Mouse (Mus musculus): ENCODE measurements at regions not wholly inside any gene's neighbourhood (a gene's known extent, or its start where the extent isn't known, plus 50 kb on each side); places are given as distances from the start of the nearest gene placed in this dataset.

DNA sequence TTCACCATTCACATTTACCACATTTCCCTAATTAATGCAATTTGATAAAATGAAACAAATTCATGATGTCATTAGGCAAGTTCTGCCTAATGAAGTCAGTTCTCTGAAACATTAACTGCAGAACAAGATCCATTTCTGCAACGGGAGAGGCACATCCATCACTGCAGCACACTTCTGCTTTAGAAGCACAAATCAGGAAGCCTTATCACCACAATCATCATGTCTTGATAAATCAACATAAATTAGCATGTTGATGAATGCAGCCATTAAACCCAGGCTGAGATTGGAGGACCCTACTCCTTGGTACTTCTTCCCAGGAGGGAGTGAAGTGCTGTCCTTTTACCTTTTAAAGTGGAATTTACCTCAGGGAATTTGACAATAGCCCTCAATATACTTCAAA lies 1195.4 kb downstream of the Defb40 start:
- TF ChIP-seq POLR2A (IDR thresholded peaks at IDR 0.05; ENCODE audit: low read depth, low read length), result no peak
- TF ChIP-seq CTCF (IDR thresholded peaks at IDR 0.05; ENCODE audit: borderline replicate concordance, insufficient read depth, low read length), result no peak
- Histone ChIP-seq H3K4me3 (ENCODE audit: insufficient read depth, low read length) (no peak overlapping the region), H3K27ac (ENCODE audit: insufficient read depth, low read length) (no peak overlapping the region), H3K4me1 (ENCODE audit: control insufficient read depth, insufficient read depth, low read length) (no peaks in the 10 kb centered on the region)

DNA sequence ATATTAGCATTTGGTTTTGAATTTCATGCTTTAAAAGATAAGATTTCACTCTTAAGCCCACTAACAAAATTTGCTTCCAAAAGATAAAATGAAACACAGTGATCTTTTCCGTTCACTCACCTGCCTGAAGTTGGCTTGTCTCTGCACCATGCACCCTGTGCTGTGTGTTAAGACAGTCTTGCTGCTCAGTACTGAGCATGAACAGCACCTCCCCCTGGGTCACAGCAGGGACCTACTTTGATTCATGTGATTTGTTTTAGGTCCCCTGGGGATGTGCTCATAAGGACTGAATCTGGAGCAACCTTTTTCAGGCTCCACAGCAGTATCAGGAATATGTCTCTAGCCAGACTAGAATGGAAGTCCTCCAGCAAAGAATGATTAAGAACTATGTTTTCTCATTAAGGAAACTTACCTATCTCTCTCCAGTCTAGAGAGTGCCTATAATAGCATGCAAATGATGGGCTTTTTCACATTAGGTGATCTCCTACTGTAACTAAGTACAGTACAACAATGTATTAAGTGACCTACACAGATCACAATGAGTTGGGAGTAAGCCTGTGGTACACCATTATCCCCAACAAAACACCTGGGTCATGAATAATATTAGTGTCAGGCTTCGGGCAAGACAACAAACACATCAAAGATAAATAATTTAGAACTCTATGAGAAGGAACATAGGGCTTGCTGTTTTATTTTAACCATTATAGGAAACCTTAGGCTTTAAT lies 1196.3 kb downstream of the Defb40 start:
- no peak overlapping the region for H3K27ac ChIP-seq (ENCODE audit: insufficient read depth, low read length)
- no peak overlapping the region for H3K4me3 ChIP-seq (ENCODE audit: insufficient read depth, low read length)
- TF ChIP-seq CTCF (IDR thresholded peaks at IDR 0.05; ENCODE audit: borderline replicate concordance, insufficient read depth, low read length), result no peak
- TF ChIP-seq POLR2A (IDR thresholded peaks at IDR 0.05; ENCODE audit: low read depth, low read length), result no peak
- no peaks in the 10 kb centered on the region for H3K4me1 ChIP-seq (ENCODE audit: control insufficient read depth, insufficient read depth, low read length)

DNA sequence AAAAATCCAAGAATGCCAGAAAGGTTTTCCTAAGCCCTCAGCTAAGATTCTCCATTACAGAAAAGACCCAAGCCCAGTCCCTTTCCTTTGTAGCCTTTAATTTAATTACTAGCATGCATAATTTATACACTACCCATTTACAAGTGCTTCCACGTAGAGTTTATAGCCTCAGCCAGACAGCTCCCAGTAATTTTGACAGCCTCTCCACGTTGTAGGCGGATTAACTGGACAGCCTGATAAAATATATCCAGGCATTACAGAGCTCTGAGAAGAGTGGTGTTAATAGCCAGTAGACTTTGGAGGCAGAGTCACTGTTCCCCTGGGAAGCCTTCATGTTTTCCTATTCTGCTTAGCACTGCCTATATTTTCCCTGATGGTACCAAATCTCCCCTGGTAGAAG lies 1202.6 kb downstream of the Defb40 start:
- no peak for TF ChIP-seq POLR2A (IDR thresholded peaks at IDR 0.05; ENCODE audit: low read depth, low read length)
- TF ChIP-seq CTCF (IDR thresholded peaks at IDR 0.05; ENCODE audit: borderline replicate concordance, insufficient read depth, low read length), result no peak
- H3K4me3 ChIP-seq (ENCODE audit: insufficient read depth, low read length), result no peak overlapping the region

DNA sequence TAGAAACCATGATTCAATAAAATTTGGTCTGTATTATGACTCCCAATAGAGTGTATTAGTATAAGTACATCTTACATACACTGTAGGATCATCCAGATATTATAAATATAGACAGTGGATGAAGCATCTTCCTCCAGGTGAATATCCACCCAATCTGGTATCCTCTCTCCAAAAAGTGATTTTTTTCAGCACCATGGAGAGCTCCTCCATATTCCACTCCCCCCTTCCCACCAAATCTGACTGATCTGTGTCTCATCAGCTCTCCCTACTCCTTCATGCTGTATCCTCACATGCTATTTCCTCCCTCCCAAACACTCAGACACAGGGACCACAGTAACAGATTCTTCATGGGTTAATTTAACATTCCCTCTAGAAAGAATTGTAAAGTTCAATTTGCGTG lies 1204.7 kb downstream of the Defb40 start:
- H3K4me1 ChIP-seq (ENCODE audit: control insufficient read depth, insufficient read depth, low read length), result no peaks in the 10 kb centered on the region
- no peak overlapping the region for H3K4me3 ChIP-seq (ENCODE audit: insufficient read depth, low read length)
- H3K27ac ChIP-seq (ENCODE audit: insufficient read depth, low read length), result no peak overlapping the region
- TF ChIP-seq POLR2A (IDR thresholded peaks at IDR 0.05; ENCODE audit: low read depth, low read length), result no peak
- TF ChIP-seq CTCF (IDR thresholded peaks at IDR 0.05; ENCODE audit: borderline replicate concordance, insufficient read depth, low read length), result no peak

More for the DNA sequence above, 1202.6 kb downstream of the Defb40 start:
- Histone ChIP-seq H3K4me1 (ENCODE audit: control insufficient read depth, insufficient read depth, low read length) (no peaks in the 10 kb centered on the region), H3K27ac (ENCODE audit: insufficient read depth, low read length) (no peak overlapping the region)

DNA sequence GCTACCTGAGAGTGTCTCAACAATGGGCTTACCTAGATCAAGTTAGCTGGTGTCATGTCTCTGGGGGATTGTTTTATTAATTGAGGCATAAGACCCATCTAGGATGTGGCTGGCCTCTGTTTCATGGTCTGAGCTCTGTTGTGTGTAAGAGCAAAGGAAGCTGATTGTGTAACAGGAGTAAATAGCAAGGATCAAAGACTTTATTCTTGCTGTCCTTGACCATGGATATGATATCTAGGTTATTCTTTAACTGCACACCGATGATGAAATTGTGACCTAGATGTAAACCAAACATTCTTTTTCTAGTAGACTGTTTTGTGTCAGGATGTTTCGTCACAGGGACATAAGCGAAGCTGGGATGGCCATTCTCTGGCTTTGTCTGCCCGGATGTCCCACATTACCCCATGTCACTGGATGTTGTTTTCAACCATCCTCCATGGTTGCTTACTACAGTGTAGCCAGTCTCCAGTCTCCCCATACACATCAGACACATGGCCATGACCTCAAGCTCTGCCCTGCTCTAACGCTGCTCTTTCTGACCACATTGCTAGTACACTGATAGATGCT lies 1210.5 kb downstream of the Defb40 start:
- Histone ChIP-seq H3K4me1 (ENCODE audit: control insufficient read depth, insufficient read depth, low read length) (no peaks in the 10 kb centered on the region), H3K4me3 (ENCODE audit: insufficient read depth, low read length) (no peak overlapping the region)
- TF ChIP-seq POLR2A (IDR thresholded peaks at IDR 0.05; ENCODE audit: low read depth, low read length) (no peak), CTCF (IDR thresholded peaks at IDR 0.05; ENCODE audit: borderline replicate concordance, insufficient read depth, low read length) (no peak)

DNA sequence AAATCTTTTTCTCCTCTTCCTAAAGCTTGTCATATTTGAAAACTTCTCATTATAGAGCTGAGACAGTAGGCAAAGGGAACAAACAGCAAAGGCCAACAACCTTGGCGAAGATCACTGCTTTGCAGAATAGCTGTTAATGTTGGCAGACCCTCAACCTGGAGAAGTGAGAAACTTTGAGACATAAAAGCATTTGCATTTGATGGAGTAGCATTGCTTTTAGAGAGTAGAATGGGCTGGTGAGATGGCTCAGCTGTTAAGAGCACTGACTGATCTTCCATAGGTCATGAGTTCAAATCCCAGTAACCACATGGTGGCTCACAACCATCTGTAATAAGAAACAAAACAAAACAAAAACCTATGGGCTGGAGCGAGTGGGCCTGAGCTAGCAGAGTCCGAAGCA lies 1253.4 kb downstream of the Defb40 start:
- H3K27ac ChIP-seq (ENCODE audit: insufficient read depth, low read length), result no peak overlapping the region
- TF ChIP-seq POLR2A (IDR thresholded peaks at IDR 0.05; ENCODE audit: low read depth, low read length), result no peak
- TF ChIP-seq CTCF (IDR thresholded peaks at IDR 0.05; ENCODE audit: borderline replicate concordance, insufficient read depth, low read length), result no peak
- H3K4me1 ChIP-seq (ENCODE audit: control insufficient read depth, insufficient read depth, low read length), result no peaks in the 10 kb centered on the region
- no peak overlapping the region for H3K4me3 ChIP-seq (ENCODE audit: insufficient read depth, low read length)

More for the DNA sequence above, 1210.5 kb downstream of the Defb40 start:
- no peak overlapping the region for H3K27ac ChIP-seq (ENCODE audit: insufficient read depth, low read length)

DNA sequence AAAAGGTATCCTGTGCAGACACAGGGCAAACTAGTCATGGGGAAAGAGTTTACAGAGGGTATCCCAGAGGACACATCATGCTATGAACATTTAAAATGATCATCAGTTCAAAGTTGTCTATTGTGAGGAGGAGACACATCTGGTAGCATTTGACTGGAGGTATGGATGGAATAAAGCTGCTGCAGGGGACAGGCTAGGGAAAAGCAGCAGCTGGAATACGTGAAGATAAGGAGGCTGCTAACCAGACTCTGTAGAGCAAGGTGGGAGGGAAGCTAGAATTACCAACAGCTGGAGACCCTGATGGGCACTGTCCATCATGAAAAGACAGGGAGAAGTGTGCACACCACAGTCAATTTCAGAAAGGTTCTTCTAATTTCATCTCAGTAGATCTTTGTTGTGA lies 1268.9 kb downstream of the Defb40 start:
- Histone ChIP-seq H3K4me3 (ENCODE audit: insufficient read depth, low read length) (no peak overlapping the region), H3K27ac (ENCODE audit: insufficient read depth, low read length) (no peak overlapping the region), H3K4me1 (ENCODE audit: control insufficient read depth, insufficient read depth, low read length) (no peaks in the 10 kb centered on the region)
- TF ChIP-seq POLR2A (IDR thresholded peaks at IDR 0.05; ENCODE audit: low read depth, low read length) (no peak), CTCF (IDR thresholded peaks at IDR 0.05; ENCODE audit: borderline replicate concordance, insufficient read depth, low read length) (no peak)

DNA sequence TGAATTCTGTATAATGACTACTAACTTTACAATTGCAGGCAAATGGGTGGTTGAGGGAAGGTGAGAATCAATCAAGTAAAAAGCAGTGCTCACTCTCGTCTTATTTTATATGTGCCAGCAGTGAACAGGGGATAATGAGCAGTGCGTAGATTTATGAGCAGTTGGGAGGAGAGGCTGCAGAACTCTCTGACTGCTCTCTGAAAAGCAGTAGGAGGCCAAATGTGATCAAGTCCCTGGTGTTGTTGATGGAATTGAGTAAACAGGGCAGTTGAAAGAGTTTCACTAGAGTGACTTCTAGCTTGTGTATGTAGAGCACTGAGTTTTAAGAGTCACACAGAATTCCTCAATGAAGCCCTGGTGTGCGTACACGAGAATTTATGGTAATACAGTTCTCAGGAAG lies 1269.6 kb downstream of the Defb40 start:
- Histone ChIP-seq H3K4me3 (ENCODE audit: insufficient read depth, low read length) (no peak overlapping the region), H3K27ac (ENCODE audit: insufficient read depth, low read length) (no peak overlapping the region), H3K4me1 (ENCODE audit: control insufficient read depth, insufficient read depth, low read length) (no peaks in the 10 kb centered on the region)
- TF ChIP-seq POLR2A (IDR thresholded peaks at IDR 0.05; ENCODE audit: low read depth, low read length) (no peak), CTCF (IDR thresholded peaks at IDR 0.05; ENCODE audit: borderline replicate concordance, insufficient read depth, low read length) (no peak)

DNA sequence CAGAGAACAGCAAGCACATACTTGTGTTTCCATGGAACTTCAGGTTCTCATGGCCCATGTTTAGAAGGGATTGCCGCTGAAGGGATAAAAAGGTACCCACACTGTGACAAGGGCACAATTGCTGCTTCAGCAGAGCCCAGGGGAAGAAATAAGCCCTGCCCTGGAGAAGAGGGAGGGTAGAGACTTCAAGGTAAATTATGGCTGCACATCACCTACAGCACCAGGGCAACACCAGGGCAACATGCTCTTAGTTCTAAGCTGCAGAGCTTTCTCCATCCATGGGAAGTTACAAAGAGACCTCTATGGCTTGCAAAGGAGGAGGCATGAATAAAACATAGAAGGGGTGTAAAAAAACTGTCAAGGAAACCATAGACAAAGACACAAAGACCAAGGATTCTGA lies 1273.8 kb downstream of the Defb40 start:
- no peak for TF ChIP-seq CTCF (IDR thresholded peaks at IDR 0.05; ENCODE audit: borderline replicate concordance, insufficient read depth, low read length)
- TF ChIP-seq POLR2A (IDR thresholded peaks at IDR 0.05; ENCODE audit: low read depth, low read length), result no peak
- Histone ChIP-seq H3K4me3 (ENCODE audit: insufficient read depth, low read length) (no peak overlapping the region), H3K27ac (ENCODE audit: insufficient read depth, low read length) (no peak overlapping the region), H3K4me1 (ENCODE audit: control insufficient read depth, insufficient read depth, low read length) (no peaks in the 10 kb centered on the region)

DNA sequence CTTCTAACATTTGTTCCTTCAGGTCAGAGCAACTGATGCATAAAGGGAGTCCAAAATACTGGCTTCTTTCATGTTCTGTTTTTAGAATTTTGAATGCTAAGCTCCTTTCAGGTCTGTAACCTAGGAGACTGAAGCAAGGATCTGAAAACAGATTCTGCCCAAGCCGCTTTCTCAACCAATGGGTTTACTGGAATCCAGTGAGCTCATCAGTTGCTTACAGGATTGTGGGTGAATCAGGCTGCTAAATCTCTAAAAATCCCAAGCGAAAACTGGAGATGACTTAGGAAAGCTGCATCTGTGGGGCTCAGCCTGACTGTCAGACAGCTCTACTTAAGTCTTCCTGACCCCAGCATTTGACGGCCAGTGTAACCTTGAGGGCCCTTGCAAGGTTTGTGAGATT lies 1277.7 kb downstream of the Defb40 start:
- Histone ChIP-seq H3K27ac (ENCODE audit: insufficient read depth, low read length) (no peak overlapping the region), H3K4me1 (ENCODE audit: control insufficient read depth, insufficient read depth, low read length) (no peaks in the 10 kb centered on the region), H3K4me3 (ENCODE audit: insufficient read depth, low read length) (no peak overlapping the region)
- TF ChIP-seq CTCF (IDR thresholded peaks at IDR 0.05; ENCODE audit: borderline replicate concordance, insufficient read depth, low read length), result no peak
- TF ChIP-seq POLR2A (IDR thresholded peaks at IDR 0.05; ENCODE audit: low read depth, low read length), result no peak
